Mouse (Mus musculus) heart, embryonic 14.5 days (tissue): ENCODE data around the gene Larp1. TPM values are rescaled to one million over a fixed set of nuclear protein-coding genes. Genes with fewer than 3 reads are reported as not detected.

ENCODE experiments used
- ATAC-seq: fragments of 200-750 bp; cut with Nextera tagmentation; 2 replicates; pipeline ENCODE4 v1.8.0; 2017; ENCODE audit warnings: low read depth, moderate TSS enrichment; ENCODE audit not compliant: insufficient number of reproducible peaks, insufficient read depth, low FRiP score
- H3K27ac ChIP-seq, 2 experiments: fragments of 200-500 bp in 1 of 2; fragments of 300-500 bp in 1 of 2; sonication (generic) in 1 of 2; replicated peaks in 1 of 2; 2 replicates each; pipeline ENCODE4 v1.5.1; 2012 to 2014; ENCODE audit warnings: low read depth in 2 of 2, low read length in 2 of 2, control low read depth in 1 of 2, mild to moderate bottlenecking in 1 of 2, mixed read lengths in 1 of 2; ENCODE audit not compliant: control insufficient read depth in 1 of 2, insufficient read depth in 1 of 2
- H3K27me3 ChIP-seq: fragments of 300-500 bp; sonication (generic); 2 replicates; pipeline ENCODE4 v1.6.1; 2014; ENCODE audit warnings: mild to moderate bottlenecking, low read length, control low read depth; ENCODE audit not compliant: control insufficient read depth, insufficient read depth
- H3K36me3 ChIP-seq: fragments of 300-500 bp; sonication (generic); 2 replicates; pipeline ENCODE4 v1.6.1; 2014; ENCODE audit warnings: mild to moderate bottlenecking, control low read depth, low read length, mixed read lengths; ENCODE audit not compliant: control insufficient read depth, insufficient read depth
- H3K4me1 ChIP-seq, 2 experiments: fragments of 200-500 bp in 1 of 2; fragments of 300-500 bp in 1 of 2; sonication (generic) in 1 of 2; 2 replicates each; pipeline ENCODE4 v1.6.1; 2012 to 2014; ENCODE audit warnings: low read length in 2 of 2, control low read depth in 1 of 2, mixed read lengths in 1 of 2; ENCODE audit not compliant: control insufficient read depth in 2 of 2, insufficient read depth in 2 of 2
- H3K4me2 ChIP-seq: fragments of 300-500 bp; sonication (generic); 2 replicates; pipeline ENCODE4 v1.6.1; 2014; ENCODE audit warnings: mild to moderate bottlenecking, low read length
- H3K4me3 ChIP-seq, 2 experiments: fragments of 200-500 bp in 1 of 2; fragments of 300-500 bp in 1 of 2; sonication (generic) in 1 of 2; 2 replicates each; pipeline ENCODE4 v1.5.1; 2012 to 2014; ENCODE audit warnings: low read length in 2 of 2, mild to moderate bottlenecking in 2 of 2, control low read depth in 1 of 2, low read depth in 1 of 2, moderate library complexity in 1 of 2; ENCODE audit not compliant: control insufficient read depth in 1 of 2, insufficient read depth in 1 of 2
- H3K9ac ChIP-seq: fragments of 300-500 bp; sonication (generic); 2 replicates; pipeline ENCODE4 v1.6.1; 2014; ENCODE audit warnings: mild to moderate bottlenecking, low read length
- H3K9me3 ChIP-seq: fragments of 300-500 bp; sonication (generic); 2 replicates; pipeline ENCODE4 v1.6.1; 2016; ENCODE audit warnings: low read length, control low read depth; ENCODE audit not compliant: control insufficient read depth
- WGBS: fragments of 180-500 bp; shearing (Covaris S2); extraction: QIAGEN DNeasy Blood & Tissue Kit; methylation state at CpG from one replicate; pipeline ENCODE4 v1.1.7; 2014; 5-methylcytosine and 5-hydroxymethylcytosine counted together
- polyA plus RNA-seq: library from polyadenylated mRNA; unstranded; fragments of >200 nt; fragmentation: Nextera tagmentation; extraction: Ambion mirVana; gene quantifications from 2 replicates; pipeline ENCODE4 v1.2.1, GENCODE M21; 2014

Larp1 gene
- polyA plus RNA-seq, 1 experiment from 2014 or later, result 18.4 TPM

DNA sequence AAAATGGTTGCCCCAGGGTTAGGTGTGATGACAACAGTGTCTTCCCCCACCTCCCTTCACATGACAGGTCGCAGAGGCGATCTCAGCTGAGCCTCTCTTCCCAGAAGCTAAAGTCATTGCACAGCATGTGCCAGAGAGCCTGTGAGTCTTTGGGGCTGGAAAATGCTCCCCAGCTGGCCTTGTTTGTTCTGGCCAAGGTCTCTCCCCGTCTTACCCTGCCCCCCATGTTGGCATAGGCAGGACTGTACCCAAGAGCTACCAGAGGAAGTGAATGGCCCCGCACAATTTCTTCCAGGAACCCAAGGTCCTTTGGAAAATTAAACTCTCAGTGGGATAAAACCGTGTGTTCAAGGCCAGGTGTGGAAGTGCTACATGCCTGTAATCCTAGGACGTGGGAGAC, 5.1 kb upstream of the Larp1 start:
- no peak for ATAC-seq
- no peaks in the 10 kb centered on the region for H3K9me3 ChIP-seq
- 68% methylated on average over 6 of the region's 6 CpGs for WGBS
- no peak overlapping the region for H3K4me2 ChIP-seq
- H3K4me1 ChIP-seq, result peaks cover 3% of the 10 kb centered on the region in 2 experiments; a peak in 1 of 4 replicates
- no peak overlapping the region for H3K27ac ChIP-seq
- no peaks in the 10 kb centered on the region for H3K27me3 ChIP-seq
- H3K9ac ChIP-seq, result no peak overlapping the region
- H3K36me3 ChIP-seq, result no peaks in the 10 kb centered on the region
- H3K4me3 ChIP-seq, result no peak overlapping the region

DNA sequence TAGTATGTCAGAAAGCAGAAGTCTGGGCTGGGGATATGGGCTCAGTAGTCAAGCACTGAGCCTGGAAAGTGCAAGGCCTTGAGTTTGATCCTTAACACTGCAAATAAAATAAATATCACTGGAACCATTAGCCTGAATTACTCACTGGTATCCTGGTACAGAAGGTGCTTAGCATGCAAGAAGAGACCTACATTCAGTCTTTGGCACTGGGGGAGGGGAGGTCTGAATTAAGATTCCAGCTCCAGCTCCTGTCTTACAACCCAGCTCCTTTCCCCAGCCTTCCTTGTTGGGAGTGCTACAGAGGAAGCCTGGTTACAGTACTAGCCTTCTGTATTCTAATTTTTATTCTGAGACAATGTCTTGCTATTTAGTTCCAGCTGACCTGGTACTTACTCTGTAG, 3.8 kb upstream of the Larp1 start:
- Histone ChIP-seq H3K36me3 (no peaks in the 10 kb centered on the region), H3K4me2 (no peak overlapping the region), H3K4me1 (peaks cover 3% of the 10 kb centered on the region in 2 experiments; a peak in 1 of 4 replicates), H3K9me3 (no peaks in the 10 kb centered on the region), H3K9ac (no peak overlapping the region), H3K27me3 (no peaks in the 10 kb centered on the region), H3K27ac (no peak overlapping the region), H3K4me3 (no peak overlapping the region)
- no peak for ATAC-seq

DNA sequence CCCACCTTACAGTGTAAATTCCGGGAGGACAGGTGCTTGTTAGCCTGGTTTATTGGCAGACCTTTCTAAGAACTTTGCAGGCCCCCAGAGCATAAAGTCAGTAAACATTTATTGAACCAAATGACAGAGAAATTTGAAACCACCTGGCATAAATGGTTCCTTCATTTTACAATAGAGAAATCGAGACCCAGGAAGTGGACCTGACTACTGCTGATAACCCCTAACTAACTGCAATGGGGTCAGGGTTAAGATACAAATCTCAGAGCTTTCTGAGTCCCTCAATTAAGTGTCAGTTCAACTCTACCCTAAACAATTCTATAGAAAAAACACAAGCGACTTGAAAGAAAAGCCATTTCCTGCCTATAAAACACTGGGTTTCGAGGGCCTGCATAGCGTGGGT, 851 bp upstream of the Larp1 start:
- Histone ChIP-seq H3K9me3 (no peaks in the 10 kb centered on the region), H3K9ac (peak overlapping the region; percentile 73), H3K27ac (peak overlapping the region; percentile 48 to 73; a peak in 3 of 4 replicates), H3K4me2 (peak overlapping the region; percentile 79), H3K4me1 (peaks cover 4 to 22% of the 10 kb centered on the region in 2 experiments; a peak in 3 of 4 replicates), H3K27me3 (no peaks in the 10 kb centered on the region), H3K36me3 (no peaks in the 10 kb centered on the region), H3K4me3 (peak overlapping the region; percentile 66 to 97)
- 21% methylated on average over 5 of the region's 5 CpGs for WGBS
- no peak for ATAC-seq

DNA sequence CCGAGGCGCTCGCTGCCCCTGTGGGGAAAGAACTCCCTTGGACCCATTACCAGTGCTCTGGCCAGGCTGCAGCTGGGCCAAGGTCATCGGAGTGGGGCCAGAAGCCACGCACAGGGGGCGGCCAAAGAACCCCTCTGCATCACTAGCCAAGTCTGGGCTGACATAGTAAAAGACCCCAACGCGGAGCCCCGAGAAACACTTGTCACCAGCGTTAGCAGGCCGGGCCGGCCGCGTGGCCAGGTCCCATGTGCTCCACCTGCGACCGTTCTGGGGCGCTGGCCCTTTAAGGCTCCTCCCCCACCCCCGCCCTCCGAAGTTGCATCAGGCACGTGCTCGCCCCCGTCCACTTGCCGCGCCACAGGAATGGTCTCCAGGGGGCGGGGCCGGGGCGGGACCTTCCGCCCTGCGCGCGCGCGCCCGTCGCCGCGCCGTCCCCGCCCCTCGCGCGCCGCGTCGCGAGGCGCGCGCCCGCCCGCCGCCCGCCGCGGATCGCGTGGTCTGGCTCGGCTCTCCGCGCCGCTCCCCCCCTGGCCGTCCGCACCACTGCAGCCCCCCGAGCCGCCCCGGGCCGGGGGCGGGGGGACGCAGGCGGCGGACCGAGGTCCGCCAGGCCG, 320 bp upstream of the Larp1 start:
- Histone ChIP-seq H3K4me3 (peak overlapping the region; percentile 76 to 97), H3K9ac (peak overlapping the region; percentile 97), H3K27me3 (no peaks in the 10 kb centered on the region), H3K36me3 (no peaks in the 10 kb centered on the region), H3K9me3 (no peaks in the 10 kb centered on the region), H3K4me1 (peaks cover 4 to 22% of the 10 kb centered on the region in 2 experiments; a peak in 3 of 4 replicates), H3K27ac (peak overlapping the region; percentile 73 to 89), H3K4me2 (peak overlapping the region; percentile 94)
- ATAC-seq, result peak; percentile 93
- WGBS, result under 1% methylated on average over 59 of the region's 74 CpGs

DNA sequence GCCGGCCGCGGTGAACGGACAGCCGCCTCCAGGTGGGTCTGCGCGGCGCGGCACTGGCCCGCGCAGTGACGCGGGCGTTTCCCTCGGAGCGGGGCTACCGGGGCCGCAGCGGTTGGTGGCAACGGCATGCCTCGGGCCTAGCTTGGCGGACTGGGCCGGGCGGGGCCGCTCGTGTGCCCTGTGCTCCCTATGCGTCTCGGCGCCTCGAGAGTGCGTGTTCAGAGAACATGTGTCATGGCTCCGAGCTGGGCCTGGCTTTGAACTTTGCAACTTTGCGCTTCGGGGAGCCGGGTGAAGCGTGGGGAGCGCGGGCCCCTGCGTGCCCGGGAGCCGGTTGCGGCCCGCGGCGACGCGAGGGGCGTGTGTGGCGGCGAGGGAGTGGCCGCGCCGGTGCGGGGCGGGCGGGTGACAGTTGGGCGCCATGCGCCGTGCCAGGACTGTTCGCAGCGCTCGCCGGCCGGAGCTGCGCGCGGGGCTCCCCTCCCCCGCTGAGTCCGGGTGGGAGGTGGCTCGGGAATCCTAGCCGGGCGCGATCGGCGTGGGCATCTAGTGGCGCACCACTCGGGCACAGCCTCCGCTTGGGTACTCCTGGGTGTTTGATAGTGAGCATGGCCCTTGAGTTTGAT, 765 bp downstream of the Larp1 start:
- Histone ChIP-seq H3K36me3 (no peaks in the 10 kb centered on the region), H3K27ac (peak overlapping the region; percentile 59 to 89), H3K27me3 (no peaks in the 10 kb centered on the region), H3K4me2 (peak overlapping the region; percentile 94), H3K9ac (peak overlapping the region; percentile 97), H3K9me3 (no peaks in the 10 kb centered on the region), H3K4me3 (peak overlapping the region; percentile 76 to 97), H3K4me1 (peaks cover 4 to 26% of the 10 kb centered on the region in 2 experiments; a peak in 3 of 4 replicates)
- peak; percentile 61 for ATAC-seq
- WGBS, result under 1% methylated on average over 78 of the region's 78 CpGs

DNA sequence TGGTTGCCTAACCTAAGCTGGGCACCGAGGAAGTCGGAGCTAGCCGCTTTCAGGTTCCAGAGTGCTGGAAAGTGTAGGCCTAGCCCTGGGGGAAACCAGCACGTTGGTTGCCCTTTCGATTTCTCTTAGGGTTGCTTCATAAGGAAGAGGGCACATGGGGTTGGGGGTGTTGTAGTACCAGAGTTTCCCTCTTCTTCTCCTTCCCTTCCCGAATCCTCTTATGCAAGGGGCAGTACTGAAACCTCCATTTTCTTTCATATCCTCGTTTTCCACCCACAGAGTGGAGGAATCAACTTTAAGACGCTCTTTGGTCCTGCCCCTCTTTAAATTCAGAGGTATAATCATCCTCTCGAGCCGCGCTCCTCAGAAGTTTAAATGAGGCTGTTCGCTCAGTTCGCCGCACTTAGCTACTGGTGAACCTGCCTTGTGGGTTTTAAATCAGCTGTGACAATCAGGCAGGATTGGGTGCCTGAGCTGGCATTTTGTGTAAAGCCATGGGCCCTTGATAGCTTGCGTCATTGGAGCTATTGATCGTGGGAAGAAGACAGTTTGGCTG, 1.4 kb downstream of the Larp1 start:
- Histone ChIP-seq H3K36me3 (no peaks in the 10 kb centered on the region), H3K27ac (peak overlapping the region; percentile 59 to 89; a peak in 3 of 4 replicates), H3K27me3 (no peaks in the 10 kb centered on the region), H3K4me2 (peak overlapping the region; percentile 94), H3K4me1 (peaks cover 4 to 26% of the 10 kb centered on the region in 2 experiments; a peak in 3 of 4 replicates), H3K4me3 (peak overlapping the region; percentile 76 to 97), H3K9me3 (no peaks in the 10 kb centered on the region), H3K9ac (peak overlapping the region; percentile 97)
- no peak for ATAC-seq
- 2% methylated on average over 16 of the region's 16 CpGs for WGBS

DNA sequence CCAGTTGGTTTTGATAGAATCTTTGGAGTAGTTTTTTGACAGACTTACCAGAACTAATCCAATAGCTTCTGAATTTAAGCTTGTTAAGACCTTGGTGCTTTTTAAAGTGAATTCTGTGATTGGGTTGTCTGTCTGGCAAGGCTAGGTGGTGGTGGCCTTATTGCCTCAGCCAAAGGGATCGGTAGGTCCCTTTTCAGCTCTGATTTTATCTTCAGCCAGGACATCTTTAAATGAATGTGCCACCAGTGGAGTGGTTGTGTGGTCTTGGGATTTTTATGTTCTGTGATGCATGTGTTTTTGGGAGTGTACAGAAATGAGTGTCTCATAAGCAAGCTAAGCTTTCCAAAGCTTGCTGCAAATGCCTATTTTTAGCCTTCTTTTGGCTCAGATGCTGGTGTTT, 2.1 kb downstream of the Larp1 start:
- Histone ChIP-seq H3K9me3 (no peaks in the 10 kb centered on the region), H3K4me2 (peak overlapping the region; percentile 94), H3K4me3 (peak overlapping the region in 1 of 2 experiments; percentile 97; a peak in 2 of 4 replicates), H3K4me1 (peaks cover 5 to 28% of the 10 kb centered on the region in 2 experiments), H3K27me3 (no peaks in the 10 kb centered on the region), H3K9ac (peak overlapping the region; percentile 97; the same call in 1 of the 2 replicates), H3K27ac (0 out of 4 replicates have a peak overlapping the region, but pooled peaks of 1 of the 2 experiments have one; percentile 17), H3K36me3 (no peaks in the 10 kb centered on the region)
- no peak for ATAC-seq
- 10% methylated on average over 1 of the region's 1 CpGs for WGBS
